Mouse (Mus musculus): ENCODE results near the gene Efcc1.
"Not testable (repeated sequence)": the region's sequence is repeated elsewhere in the genome, so short reads cannot be mapped to it uniquely, and the experiment has no call there.

Efcc1 gene

GRCm38 (mm10) chr6:87743281-87743680 is 12.6 kb downstream of the Efcc1 start:
- CTCF ChIA-PET: no interaction called here

- CTCF ChIA-PET: no interaction called here
Measured at GRCm38 (mm10) chr6:87744632-87745031, 14.0 kb downstream of the Efcc1 start.

- CTCF ChIA-PET: no interaction called here
Measured at GRCm38 (mm10) chr6:87745301-87745700, 14.6 kb downstream of the Efcc1 start.

- CTCF ChIA-PET: no interaction called here
Measured at GRCm38 (mm10) chr6:87746059-87746458, 15.4 kb downstream of the Efcc1 start.

- CTCF ChIA-PET: interaction anchor here (0.7 kb wide), 1 partner anchor 15 kb away, joined by 9 read pairs; no protein-coding TSS in a partner anchor
Measured at GRCm38 (mm10) chr6:87746849-87747248, 16.2 kb downstream of the Efcc1 start.

- CTCF ChIA-PET: interaction anchor here (0.7 kb wide), 1 partner anchor 163 kb away, joined by 4 read pairs; no protein-coding TSS in a partner anchor
Measured at GRCm38 (mm10) chr6:87748078-87748477, 17.4 kb downstream of the Efcc1 start.

GRCm38 (mm10) chr6:87748531-87748930 is 17.9 kb downstream of the Efcc1 start:
- CTCF ChIA-PET: interaction anchor here (0.7 kb wide), 1 partner anchor 162 kb away, joined by 4 read pairs; no protein-coding TSS in a partner anchor

GRCm38 (mm10) chr6:87750184-87750910 is 19.7 kb downstream of the Efcc1 start:
- CTCF ChIA-PET: interaction anchor here (0.9 kb wide), 1 partner anchor 9 kb away, joined by 4 read pairs; no protein-coding TSS in a partner anchor

- CTCF ChIA-PET: no interaction called here
Measured at GRCm38 (mm10) chr6:87751574-87751973, 20.9 kb downstream of the Efcc1 start.

- CTCF ChIA-PET: no interaction called here
Measured at GRCm38 (mm10) chr6:87755196-87755595, 24.5 kb downstream of the Efcc1 start.

- CTCF ChIA-PET: no interaction called here
Measured at GRCm38 (mm10) chr6:87756896-87757295, 26.2 kb downstream of the Efcc1 start.

GRCm38 (mm10) chr6:87759404-87759803 is 28.7 kb downstream of the Efcc1 start:
- CTCF ChIA-PET: interaction anchor here (1.2 kb wide), 1 partner anchor 9 kb away, joined by 4 read pairs; no protein-coding TSS in a partner anchor

GRCm38 (mm10) chr6:87759850-87760249 is 29.2 kb downstream of the Efcc1 start:
- CTCF ChIA-PET: no interaction called here

- CTCF ChIA-PET: interaction anchor here (0.6 to 0.7 kb wide), 2 partner anchors 239 to 704 kb away, joined by 4 read pairs; no protein-coding TSS in a partner anchor
Measured at GRCm38 (mm10) chr6:87762161-87762560, 31.5 kb downstream of the Efcc1 start.

GRCm38 (mm10) chr6:87763376-87764280 is 33.0 kb downstream of the Efcc1 start:
- CTCF ChIA-PET: no interaction called here

GRCm38 (mm10) chr6:87764296-87764695 is 33.6 kb downstream of the Efcc1 start:
- CTCF ChIA-PET: not testable (repeated sequence)

- CTCF ChIA-PET: interaction anchor here (0.9 kb wide), 1 partner anchor 212 kb away, joined by 15 read pairs; no protein-coding TSS in a partner anchor
Measured at GRCm38 (mm10) chr6:87770626-87771025, 40.0 kb downstream of the Efcc1 start.

- CTCF ChIA-PET: no interaction called here
Measured at GRCm38 (mm10) chr6:87774466-87774865, 43.8 kb downstream of the Efcc1 start.

GRCm38 (mm10) chr6:87774909-87775308 is 44.2 kb downstream of the Efcc1 start:
- CTCF ChIA-PET: interaction anchor here (0.5 kb wide), 1 partner anchor 222 kb away, joined by 4 read pairs; no protein-coding TSS in a partner anchor

GRCm38 (mm10) chr6:87775588-87776245 is 45.0 kb downstream of the Efcc1 start:
- CTCF ChIA-PET: no interaction called here

GRCm38 (mm10) chr6:87776663-87777062 is 46.0 kb downstream of the Efcc1 start:
- CTCF ChIA-PET: no interaction called here

GRCm38 (mm10) chr6:87777842-87778241 is 47.2 kb downstream of the Efcc1 start, which contains the start of gene Gp9:
Gene Gp9, plus strand, starts transcription at chr6:87778072.
- CTCF ChIA-PET: no interaction called here

All from spleen, embryonic (tissue).